Mouse (Mus musculus): ENCODE measurements at regions not wholly inside any gene's neighbourhood (a gene's known extent, or its start where the extent isn't known, plus 50 kb on each side); places are given as distances from the start of the nearest gene placed in this dataset.
A peak's percentile ranks its signal among the peaks of the same experiment; 100 is the strongest.

GRCm38 (mm10) chr1:120859546-120859945 lies 257.3 kb downstream of the En1 start:
- DNase-seq (ENCODE audit: low spot score in 2 of 2): no peak
- intact Hi-C loops (cut with DNase I): no loop called here

- DNase-seq (ENCODE audit: low spot score in 2 of 2): no peak
- intact Hi-C loops (cut with DNase I): no loop called here
These were observed 270.3 kb downstream of the En1 start for GRCm38 (mm10) chr1:120872554-120872953.

- intact Hi-C loops (cut with DNase I): no loop called here
These were observed 280.8 kb downstream of the En1 start for GRCm38 (mm10) chr1:120882959-120883549.

GRCm38 (mm10) chr1:120883632-120884031 lies 281.4 kb downstream of the En1 start:
- no peak for DNase-seq (ENCODE audit: low spot score in 2 of 2)
- intact Hi-C loops (cut with DNase I): no loop called here

More at GRCm38 (mm10) chr1:120882959-120883549, 280.8 kb downstream of the En1 start:
- no peak for DNase-seq (ENCODE audit: low spot score in 2 of 2)

- DNase-seq (ENCODE audit: low spot score in 2 of 2): no peak
- intact Hi-C loops (cut with DNase I): no loop called here
These were observed 308.6 kb downstream of the En1 start for GRCm38 (mm10) chr1:120910801-120911200.

GRCm38 (mm10) chr1:120911962-120912670 lies 309.9 kb downstream of the En1 start:
- intact Hi-C loops (cut with DNase I): no loop called here
- DNase-seq (ENCODE audit: low spot score in 2 of 2): no peak

- no peak for DNase-seq (ENCODE audit: low spot score in 2 of 2)
- intact Hi-C loops (cut with DNase I): no loop called here
These were observed 319.3 kb downstream of the En1 start for GRCm38 (mm10) chr1:120921540-120921939.

GRCm38 (mm10) chr1:120925271-120925670 lies 323.1 kb downstream of the En1 start:
- intact Hi-C loops (cut with DNase I): no loop called here
- DNase-seq (ENCODE audit: low spot score in 2 of 2): no peak

GRCm38 (mm10) chr1:120930141-120930540 lies 327.9 kb downstream of the En1 start:
- no peak for DNase-seq (ENCODE audit: low spot score in 2 of 2)
- intact Hi-C loops (cut with DNase I): no loop called here

- intact Hi-C loops (cut with DNase I): no loop called here
- no peak for DNase-seq (ENCODE audit: low spot score in 2 of 2)
These were observed 333.1 kb downstream of the En1 start for GRCm38 (mm10) chr1:120935321-120935720.

GRCm38 (mm10) chr1:120943711-120944110 lies 341.5 kb downstream of the En1 start:
- no peak for DNase-seq (ENCODE audit: low spot score in 2 of 2)
- intact Hi-C loops (cut with DNase I): no loop called here

GRCm38 (mm10) chr1:120946349-120946748 lies 344.1 kb downstream of the En1 start:
- DNase-seq (ENCODE audit: low spot score in 2 of 2): no peak

GRCm38 (mm10) chr1:120961235-120961634 lies 359.0 kb downstream of the En1 start:
- no peak for DNase-seq (ENCODE audit: low spot score in 2 of 2)
- intact Hi-C loops (cut with DNase I): no loop called here

More at GRCm38 (mm10) chr1:120946349-120946748, 344.1 kb downstream of the En1 start:
- intact Hi-C loops (cut with DNase I): no loop called here

- intact Hi-C loops (cut with DNase I): no loop called here
- DNase-seq (ENCODE audit: low spot score in 2 of 2): no peak
These were observed 359.8 kb downstream of the En1 start for GRCm38 (mm10) chr1:120961984-120962383.

- DNase-seq (ENCODE audit: low spot score in 2 of 2): no peak
- intact Hi-C loops (cut with DNase I): no loop called here
These were observed 361.4 kb downstream of the En1 start for GRCm38 (mm10) chr1:120963477-120964178.

GRCm38 (mm10) chr1:120964179-120964517 lies 361.9 kb downstream of the En1 start:
- intact Hi-C loops (cut with DNase I): no loop called here
- DNase-seq (ENCODE audit: low spot score in 2 of 2): no peak

GRCm38 (mm10) chr1:120966132-120966531 lies 363.9 kb downstream of the En1 start:
- intact Hi-C loops (cut with DNase I): no loop called here

GRCm38 (mm10) chr1:120974661-120975060 lies 357.7 kb downstream of the Insig2 start:
- intact Hi-C loops (cut with DNase I): no loop called here
- DNase-seq (ENCODE audit: low spot score in 2 of 2): no peak

More at GRCm38 (mm10) chr1:120966132-120966531, 363.9 kb downstream of the En1 start:
- no peak for DNase-seq (ENCODE audit: low spot score in 2 of 2)

GRCm38 (mm10) chr1:121004535-121004934 lies 327.9 kb downstream of the Insig2 start:
- DNase-seq (ENCODE audit: low spot score in 2 of 2): peak in 1 of 2 experiments; percentile 27
- intact Hi-C loops (cut with DNase I): no loop called here

GRCm38 (mm10) chr1:121005198-121005597 lies 327.2 kb downstream of the Insig2 start:
- no peak for DNase-seq (ENCODE audit: low spot score in 2 of 2)
- intact Hi-C loops (cut with DNase I): no loop called here

- intact Hi-C loops (cut with DNase I): no loop called here
- no peak for DNase-seq (ENCODE audit: low spot score in 2 of 2)
These were observed 320.3 kb downstream of the Insig2 start for GRCm38 (mm10) chr1:121012126-121012525.
